Mouse (Mus musculus): Measurements from ENCODE around the gene Kcnj2. TPM values are rescaled to one million over a fixed set of nuclear protein-coding genes. Genes with fewer than 3 reads are reported as not detected.

The Kcnj2 gene
- 0.39 and 0.56 TPM in 2 replicates for polyA plus RNA-seq (2015; fragmentation: Nextera tagmentation; extraction: Ambion mirVana)

- peak; percentile 86 for DNase-seq (ENCODE audit: low spot score)
Observed at GRCm38 (mm10) chr11:111065635-111066298, at the start of gene Kcnj2. Kcnj2 (plus strand) TSS chr11:111066164.

- DNase-seq (ENCODE audit: low spot score): no peak
Observed at GRCm38 (mm10) chr11:111016206-111016605, 49.8 kb upstream of the Kcnj2 start.

GRCm38 (mm10) chr11:111020211-111020610, 45.8 kb upstream of the Kcnj2 start:
- no peak for DNase-seq (ENCODE audit: low spot score)

- no peak for DNase-seq (ENCODE audit: low spot score)
Observed at GRCm38 (mm10) chr11:111022681-111023281, 43.2 kb upstream of the Kcnj2 start.

GRCm38 (mm10) chr11:111042175-111042574, 23.8 kb upstream of the Kcnj2 start:
- DNase-seq (ENCODE audit: low spot score): no peak

GRCm38 (mm10) chr11:111043298-111043697, 22.7 kb upstream of the Kcnj2 start:
- no peak for DNase-seq (ENCODE audit: low spot score)

- DNase-seq (ENCODE audit: low spot score): no peak
Observed at GRCm38 (mm10) chr11:111054252-111054651, 11.7 kb upstream of the Kcnj2 start.

GRCm38 (mm10) chr11:111054854-111055822, 10.8 kb upstream of the Kcnj2 start:
- no peak for DNase-seq (ENCODE audit: low spot score)

- no peak for DNase-seq (ENCODE audit: low spot score)
Observed at GRCm38 (mm10) chr11:111056030-111056429, 9.9 kb upstream of the Kcnj2 start.

- no peak for DNase-seq (ENCODE audit: low spot score)
Observed at GRCm38 (mm10) chr11:111057435-111057834, 8.5 kb upstream of the Kcnj2 start.

- no peak for DNase-seq (ENCODE audit: low spot score)
Observed at GRCm38 (mm10) chr11:111059440-111059839, 6.5 kb upstream of the Kcnj2 start.

GRCm38 (mm10) chr11:111060216-111060615, 5.7 kb upstream of the Kcnj2 start:
- DNase-seq (ENCODE audit: low spot score): no peak

- peak; percentile 68 for DNase-seq (ENCODE audit: low spot score)
Observed at GRCm38 (mm10) chr11:111064751-111065527, 1.0 kb upstream of the Kcnj2 start.

GRCm38 (mm10) chr11:111066299-111066691, 331 bp downstream of the Kcnj2 start:
- peak; percentile 8 for DNase-seq (ENCODE audit: low spot score)

- DNase-seq (ENCODE audit: low spot score): no peak
Observed at GRCm38 (mm10) chr11:111067787-111068186, 1.8 kb downstream of the Kcnj2 start.

- DNase-seq (ENCODE audit: low spot score): no peak
Observed at GRCm38 (mm10) chr11:111070460-111070859, 4.5 kb downstream of the Kcnj2 start.

GRCm38 (mm10) chr11:111074131-111074530, 8.2 kb downstream of the Kcnj2 start:
- no peak for DNase-seq (ENCODE audit: low spot score)

- no peak for DNase-seq (ENCODE audit: low spot score)
Observed at GRCm38 (mm10) chr11:111078107-111078506, 12.1 kb downstream of the Kcnj2 start.

- DNase-seq (ENCODE audit: low spot score): no peak
Observed at GRCm38 (mm10) chr11:111083009-111083408, 17.0 kb downstream of the Kcnj2 start.

- no peak for DNase-seq (ENCODE audit: low spot score)
Observed at GRCm38 (mm10) chr11:111086933-111087332, 21.0 kb downstream of the Kcnj2 start.

GRCm38 (mm10) chr11:111088226-111088625, 22.3 kb downstream of the Kcnj2 start:
- DNase-seq (ENCODE audit: low spot score): no peak

Data from thymus, postnatal 0 days (tissue).